Mouse (Mus musculus): Measurements from ENCODE around the gene Ift57.

DNA sequence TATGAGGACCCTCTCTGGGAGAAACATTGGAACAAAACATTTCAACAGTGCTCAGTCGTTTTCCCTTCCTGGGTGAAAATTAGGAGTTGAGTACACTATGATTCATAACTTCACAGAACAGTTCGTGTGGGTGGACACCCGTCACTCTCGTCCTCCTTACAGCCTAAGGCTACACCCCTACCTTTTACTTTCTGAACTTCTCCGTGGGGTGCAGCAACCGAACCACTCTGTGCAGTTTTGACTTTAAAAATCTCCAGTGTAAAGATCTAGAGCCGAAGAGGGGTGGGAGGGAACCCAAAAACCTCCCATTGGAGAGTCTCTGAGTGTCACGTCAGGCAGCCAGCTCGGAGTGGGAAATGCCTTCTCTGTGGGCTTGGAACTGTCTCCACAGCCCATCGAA is 107.9 kb downstream of the Ift57 start:
- TF ChIP-seq CEBPB (IDR thresholded peaks at IDR 0.05; ENCODE audit: insufficient read depth, poor library complexity, severe bottlenecking): no peak
- no peak for TF ChIP-seq MAX (IDR thresholded peaks at IDR 0.05; ENCODE audit: low read depth)
- TF ChIP-seq POLR2A (IDR thresholded peaks at IDR 0.05; ENCODE audit: insufficient read length, low read depth): no peak
- TF ChIP-seq E2F4 (IDR thresholded peaks at IDR 0.05; ENCODE audit: insufficient read depth): no peak
- no peak for TF ChIP-seq TCF12 (IDR thresholded peaks at IDR 0.05; ENCODE audit: insufficient read depth, poor library complexity, severe bottlenecking)
- TF ChIP-seq POLR2AphosphoS2 (IDR thresholded peaks at IDR 0.05; ENCODE audit: insufficient read length, low read depth): no peak
- TF ChIP-seq USF1 (IDR thresholded peaks at IDR 0.05; ENCODE audit: low read depth): no peak
- no peak for TF ChIP-seq MYOD1 (IDR thresholded peaks at IDR 0.05; ENCODE audit: control insufficient read depth in 1 of 3, insufficient read length in 2 of 3, low read depth in 2 of 3)

All from myocyte (in vitro differentiated cells).